Comparison of ENCODE assay signal across 8 mouse cellular contexts in the genomic region with DNA sequence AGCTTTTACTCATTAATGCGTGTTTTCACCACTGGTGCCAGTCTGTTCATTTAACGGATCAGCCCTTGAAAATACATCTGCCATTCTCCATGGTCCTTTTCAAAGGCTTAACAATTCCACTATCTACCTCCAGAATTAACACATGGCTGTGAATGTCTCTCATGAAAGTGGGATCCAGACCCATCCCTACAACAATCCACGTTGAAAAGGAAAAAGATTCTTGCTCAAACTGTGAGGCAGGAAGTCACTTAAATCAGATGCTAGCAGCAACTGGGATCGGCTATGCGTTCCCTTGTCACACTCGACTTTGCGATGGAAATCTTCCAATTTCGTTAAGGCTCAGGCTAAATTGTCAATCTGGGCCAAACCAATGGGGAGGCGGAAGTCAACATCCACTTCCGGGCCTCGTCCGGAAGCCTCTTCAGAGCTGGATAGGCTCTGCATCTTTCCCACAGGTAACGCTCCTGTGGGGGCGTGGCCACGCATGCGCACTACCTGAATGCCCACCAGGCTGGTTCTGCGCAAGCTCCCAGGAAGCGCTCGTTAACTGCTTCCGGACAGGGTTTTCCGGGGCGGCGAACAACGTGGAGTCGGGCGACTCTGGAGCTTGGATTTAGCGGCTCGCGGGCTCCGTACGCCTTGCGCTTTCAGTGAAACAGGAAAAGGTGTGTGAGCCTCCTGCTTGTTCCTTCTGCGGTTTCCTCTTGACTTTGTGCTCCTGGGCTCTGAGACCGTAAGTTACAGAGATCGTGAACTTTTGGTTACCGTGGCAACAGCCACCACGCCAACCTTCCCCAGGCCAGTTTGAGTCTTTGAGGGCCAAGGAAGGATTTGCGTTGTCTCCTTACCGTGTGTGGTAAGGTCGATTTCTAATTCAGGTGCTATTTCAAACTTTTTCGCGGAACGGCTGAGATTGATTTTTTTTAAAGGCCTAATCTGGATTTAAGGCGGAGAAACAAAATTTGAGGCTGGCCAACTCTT. TPM values are rescaled to one million over a fixed set of nuclear protein-coding genes. Genes with fewer than 3 reads are reported as not detected.
DNase-seq lines count a peak whose midpoint lies in the region; ATAC-seq and TF ChIP-seq lines count a peak whose summit lies in the region.

A gene (plus strand): TSS at position 556 of the 981 bp plus-strand sequence.

- H3K27ac ChIP-seq in forebrain, embryonic 10.5 days: peak within 1 kb of the TSS; percentile 82
- peak within 1 kb of the TSS; percentile 30; the same call in 1 of the 2 replicates for H3K27ac ChIP-seq in heart, embryonic 15.5 days
- no peak within 1 kb of the TSS for H3K27ac ChIP-seq in liver, embryonic 14.5 days
- H3K27ac ChIP-seq in neural tube, embryonic 11.5 days (ENCODE audit: low read depth, low read length): no peak within 1 kb of the TSS
- H3K27ac ChIP-seq in stomach, postnatal 0 days (replicated peaks): no peak within 1 kb of the TSS

- peak within 1 kb of the TSS; percentile 79 for H3K4me3 ChIP-seq in forebrain, embryonic 10.5 days
- peak within 1 kb of the TSS; percentile 72 for H3K4me3 ChIP-seq in heart, embryonic 15.5 days
- H3K4me3 ChIP-seq in liver, embryonic 14.5 days (ENCODE audit: insufficient read depth in 1 of 2, low read depth in 2 of 2, low read length in 2 of 2): peak within 1 kb of the TSS; percentile 63 to 87
- H3K4me3 ChIP-seq in neural tube, embryonic 11.5 days (ENCODE audit: low read depth, low read length): peak within 1 kb of the TSS; percentile 52
- peak within 1 kb of the TSS; percentile 57 for H3K4me3 ChIP-seq in stomach, postnatal 0 days (ENCODE audit: low read depth, low read length)

- ATAC-seq in heart, embryonic 15.5 days (replicated peaks; ENCODE audit: insufficient number of reproducible peaks, insufficient read depth, low FRiP score, low read depth): peak; percentile 97
- ATAC-seq in liver, embryonic 14.5 days (ENCODE audit: insufficient read depth): peak; percentile 99
- peak; percentile 100 for ATAC-seq in neural tube, embryonic 11.5 days (ENCODE audit: insufficient read depth, low FRiP score, low TSS enrichment)
- ATAC-seq in stomach, postnatal 0 days (ENCODE audit: low FRiP score, low TSS enrichment): peak; percentile 98

- H3K9ac ChIP-seq in heart, embryonic 15.5 days: peak within 1 kb of the TSS; percentile 62
- H3K9ac ChIP-seq in liver, embryonic 14.5 days (replicated peaks): peak within 1 kb of the TSS; percentile 52
- H3K9ac ChIP-seq in neural tube, embryonic 11.5 days (ENCODE audit: low read length): peak within 1 kb of the TSS; percentile 9; the same call in 1 of the 2 replicates
- peak within 1 kb of the TSS; percentile 51 for H3K9ac ChIP-seq in stomach, postnatal 0 days (ENCODE audit: low read length)

- DNase-seq in CD8-positive naive resting alpha-beta T cell, adult 2 months (ENCODE audit: low read depth in 2 of 2, low spot score in 2 of 2): peak; percentile 84 to 85
- DNase-seq in c-Kit-positive CD71-negative TER-119-negative erythroid progenitor cells, embryonic 14.5 days (ENCODE audit: low read depth): peak; percentile 81
- peak; percentile 92 for DNase-seq in forebrain, embryonic 10.5 days (ENCODE audit: extremely low spot score, low spot score)
- peak; percentile 89 to 96 for DNase-seq in kidney, postnatal 25 days
- peak; percentile 84 to 87 (median 85) for DNase-seq in liver, embryonic 14.5 days (ENCODE audit: low read depth in 3 of 3, low spot score in 3 of 3)
- DNase-seq in neural tube, embryonic 11.5 days (ENCODE audit: low spot score): peak; percentile 93
- DNase-seq in stomach, postnatal 0 days (ENCODE audit: low spot score): peak; percentile 98

- H3K4me1 ChIP-seq in forebrain, embryonic 10.5 days: peaks cover 11% of the 10 kb centered on the region
- H3K4me1 ChIP-seq in heart, embryonic 15.5 days (replicated peaks): peaks cover 6% of the 10 kb centered on the region
- H3K4me1 ChIP-seq in liver, embryonic 14.5 days (replicated peaks; ENCODE audit: control insufficient read depth in 2 of 2, insufficient read depth in 2 of 2, low read length in 1 of 2): peaks cover 4 to 8% of the 10 kb centered on the region in 2 experiments; a peak in 2 of 4 replicates
- H3K4me1 ChIP-seq in neural tube, embryonic 11.5 days (ENCODE audit: control insufficient read depth, insufficient read depth, low read length): peaks cover 4% of the 10 kb centered on the region; the same call in 1 of the 2 replicates
- 0 out of 2 replicates have a peak, but pooled peaks cover 4% of the 10 kb centered on the region for H3K4me1 ChIP-seq in stomach, postnatal 0 days (replicated peaks; ENCODE audit: control insufficient read depth, insufficient read depth)

- 6% methylated on average over 44 of the region's 44 CpGs for WGBS in forebrain, embryonic 10.5 days
- 5% methylated on average over 44 of the region's 44 CpGs for WGBS in heart, embryonic 15.5 days
- 5% methylated on average over 44 of the region's 44 CpGs for WGBS in liver, embryonic 14.5 days (ENCODE audit: insufficient replicate concordance)
- WGBS in neural tube, embryonic 11.5 days: 6% methylated on average over 44 of the region's 44 CpGs
- WGBS in stomach, postnatal 0 days: 5% methylated on average over 44 of the region's 44 CpGs

- no peaks in the 10 kb centered on the region for H3K9me3 ChIP-seq in forebrain, embryonic 10.5 days
- no peaks in the 10 kb centered on the region for H3K9me3 ChIP-seq in heart, embryonic 15.5 days (replicated peaks)
- no peaks in the 10 kb centered on the region for H3K9me3 ChIP-seq in liver, embryonic 14.5 days (ENCODE audit: control insufficient read depth, low read length)
- H3K9me3 ChIP-seq in neural tube, embryonic 11.5 days (ENCODE audit: control insufficient read depth, low read length): no peaks in the 10 kb centered on the region
- no peaks in the 10 kb centered on the region for H3K9me3 ChIP-seq in stomach, postnatal 0 days (ENCODE audit: control insufficient read depth, low read length)

- H3K36me3 ChIP-seq in forebrain, embryonic 10.5 days (replicated peaks): peaks cover 32% of the 10 kb centered on the region
- H3K36me3 ChIP-seq in heart, embryonic 15.5 days: peaks cover 5% of the 10 kb centered on the region; the same call in 1 of the 2 replicates
- no peaks in the 10 kb centered on the region for H3K36me3 ChIP-seq in liver, embryonic 14.5 days (replicated peaks; ENCODE audit: control insufficient read depth, insufficient read depth, low read depth)
- H3K36me3 ChIP-seq in neural tube, embryonic 11.5 days (ENCODE audit: control insufficient read depth, insufficient read depth, low read length): no peaks in the 10 kb centered on the region
- no peaks in the 10 kb centered on the region for H3K36me3 ChIP-seq in stomach, postnatal 0 days (ENCODE audit: control insufficient read depth, insufficient read depth, low read length)

- no peak for TF ChIP-seq CTCF in liver, embryonic 14.5 days (IDR thresholded peaks at IDR 0.05; ENCODE audit: low read depth)
- no peak for TF ChIP-seq CTCF in stomach, postnatal 0 days (IDR thresholded peaks at IDR 0.05; ENCODE audit: low read depth)

- H3K27me3 ChIP-seq in forebrain, embryonic 10.5 days (ENCODE audit: poor library complexity, severe bottlenecking): peaks cover 22% of the 10 kb centered on the region
- H3K27me3 ChIP-seq in heart, embryonic 15.5 days: peaks cover 18% of the 10 kb centered on the region
- no peaks in the 10 kb centered on the region for H3K27me3 ChIP-seq in liver, embryonic 14.5 days (ENCODE audit: control insufficient read depth, insufficient read depth, low read length)
- H3K27me3 ChIP-seq in neural tube, embryonic 11.5 days (ENCODE audit: control insufficient read depth, insufficient read depth, low read length): no peaks in the 10 kb centered on the region
- peaks cover 3% of the 10 kb centered on the region; the same call in 1 of the 2 replicates for H3K27me3 ChIP-seq in stomach, postnatal 0 days (ENCODE audit: control insufficient read depth, insufficient read depth, low read length)

- peak within 1 kb of the TSS; percentile 75 for H3K4me2 ChIP-seq in heart, embryonic 15.5 days
- H3K4me2 ChIP-seq in liver, embryonic 14.5 days (ENCODE audit: low read depth): peak within 1 kb of the TSS; percentile 84
- H3K4me2 ChIP-seq in neural tube, embryonic 11.5 days (ENCODE audit: low read depth): peak within 1 kb of the TSS; percentile 62
- peak within 1 kb of the TSS; percentile 68 for H3K4me2 ChIP-seq in stomach, postnatal 0 days (replicated peaks; ENCODE audit: low read depth)

- no peak for TF ChIP-seq EP300 in liver, embryonic 14.5 days (IDR thresholded peaks at IDR 0.05; ENCODE audit: low read depth)
- TF ChIP-seq EP300 in stomach, postnatal 0 days (optimal IDR thresholded peaks at IDR 0.05): no peak

RNA-seq across cellular contexts. Expression of the gene that starts here (rescaled TPM):
- 22.1 and 24.5 TPM in 2 replicates for polyA plus RNA-seq in forebrain, embryonic 10.5 days (2016; fragmentation: Nextera tagmentation; extraction: Ambion mirVana)
- polyA plus RNA-seq in heart, embryonic 15.5 days (2015; fragmentation: Nextera tagmentation; extraction: Ambion mirVana): 11.5 and 13.4 TPM in 2 replicates
- polyA plus RNA-seq in liver, embryonic 14.5 days (2012; rRNA removed): 3.5 and 5.5 TPM in 2 replicates
- polyA plus RNA-seq in liver, embryonic 14.5 days (2014; fragmentation: Nextera tagmentation; extraction: Ambion mirVana): 3.5 and 3.8 TPM in 2 replicates
- polyA plus RNA-seq in neural tube, embryonic 11.5 days (2014; fragmentation: Nextera tagmentation; extraction: Ambion mirVana): 17.9 and 18.3 TPM in 2 replicates
- polyA plus RNA-seq in stomach, postnatal 0 days (2015; fragmentation: Nextera tagmentation; extraction: Ambion mirVana): 9.9 and 10.8 TPM in 2 replicates

Comparison
In these comparisons a context has a peak if more than half of its experiments do, and no peak if none do; other contexts are left out.
1. H3K27ac ChIP-seq: peak in forebrain, embryonic 10.5 days (single experiment) and heart, embryonic 15.5 days (single experiment); none in liver, embryonic 14.5 days (single experiment), neural tube, embryonic 11.5 days (single experiment) and stomach, postnatal 0 days (single experiment).
2. H3K9ac ChIP-seq: peak in every context shown above with its lines; median percentile 62 in heart, embryonic 15.5 days; 52 in liver, embryonic 14.5 days; 51 in stomach, postnatal 0 days; 9 in neural tube, embryonic 11.5 days.
3. Peak in every context shown above with its lines, with median percentiles within 50 percentile points of each other: DNase-seq, H3K4me3 ChIP-seq, ATAC-seq and H3K4me2 ChIP-seq.